10 mouse cellular contexts compared by ENCODE assay signal in the genomic region with DNA sequence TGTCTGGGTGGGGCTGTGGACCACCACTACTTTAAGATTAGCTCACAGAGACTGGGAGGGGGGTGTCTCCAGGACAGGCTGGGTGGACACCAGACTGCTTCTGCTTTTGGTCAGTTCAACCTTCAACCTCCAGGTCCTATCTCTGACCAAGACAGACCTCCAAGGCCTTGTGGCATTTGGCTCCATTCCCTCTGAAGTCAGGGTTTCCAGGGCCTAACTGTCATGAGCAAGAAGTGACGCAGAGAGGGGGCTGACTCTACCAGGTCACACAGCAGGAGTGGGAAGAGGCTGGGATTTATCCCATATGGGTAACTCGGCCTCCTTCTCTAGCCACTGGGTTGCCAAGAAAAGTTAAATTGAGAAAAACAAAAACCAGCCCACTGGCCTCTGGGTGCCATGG. TPM values are rescaled to one million over a fixed set of nuclear protein-coding genes. Genes with fewer than 3 reads are reported as not detected.
A peak's percentile ranks its signal among the peaks of the same experiment; 100 is the strongest.
DNase-seq lines count a peak whose midpoint lies in the region; ATAC-seq and TF ChIP-seq lines count a peak whose summit lies in the region.
"Had no signal": no experiment of that assay in that cellular context is flagged by ENCODE, and none has a peak within 500 bp of the region (broad histone marks: within the 10 kb centered on the region; RNA-seq: fewer than 3 reads in every experiment).

No protein-coding gene starts in this region.

- ATAC-seq in embryonic facial prominence, embryonic 14.5 days (ENCODE audit: low read depth): no peak
- no peak for ATAC-seq in intestine, postnatal 0 days
- no peak for ATAC-seq in neural tube, embryonic 12.5 days (ENCODE audit: low FRiP score, low read depth)

- no peaks in the 10 kb centered on the region for H3K9me3 ChIP-seq in embryonic facial prominence, embryonic 14.5 days (ENCODE audit: control insufficient read depth, low read length)
- no peaks in the 10 kb centered on the region for H3K9me3 ChIP-seq in intestine, postnatal 0 days (ENCODE audit: control insufficient read depth)
- no peaks in the 10 kb centered on the region for H3K9me3 ChIP-seq in neural tube, embryonic 12.5 days

- H3K4me3 ChIP-seq in embryonic facial prominence, embryonic 14.5 days (ENCODE audit: low read depth, low read length): no peak overlapping the region
- H3K4me3 ChIP-seq in intestine, postnatal 0 days (ENCODE audit: low read depth, low read length): peak overlapping the region; percentile 85; the same call in 1 of the 2 replicates
- H3K4me3 ChIP-seq in neural tube, embryonic 12.5 days: peak overlapping the region; percentile 77

- H3K9ac ChIP-seq in embryonic facial prominence, embryonic 14.5 days (ENCODE audit: low read depth, low read length): peak overlapping the region; percentile 10; the same call in 1 of the 2 replicates
- H3K9ac ChIP-seq in intestine, postnatal 0 days (ENCODE audit: low read depth, low read length): peak overlapping the region; percentile 82; the same call in 1 of the 2 replicates
- peak overlapping the region; percentile 93 for H3K9ac ChIP-seq in neural tube, embryonic 12.5 days

- H3K27ac ChIP-seq in embryonic facial prominence, embryonic 14.5 days (replicated peaks; ENCODE audit: low read depth, low read length): no peak overlapping the region
- no peak overlapping the region for H3K27ac ChIP-seq in intestine, postnatal 0 days (ENCODE audit: low read depth, low read length)
- H3K27ac ChIP-seq in neural tube, embryonic 12.5 days: peak overlapping the region; percentile 92

- intact Hi-C loops in left cerebral cortex, postnatal 36 days (cut with DNase I): no loop called here

- peaks cover 35% of the 10 kb centered on the region for H3K36me3 ChIP-seq in embryonic facial prominence, embryonic 14.5 days (ENCODE audit: control insufficient read depth, insufficient read depth, low read length)
- peaks cover 28% of the 10 kb centered on the region for H3K36me3 ChIP-seq in intestine, postnatal 0 days (ENCODE audit: control insufficient read depth, insufficient read depth)
- peaks cover 17% of the 10 kb centered on the region for H3K36me3 ChIP-seq in neural tube, embryonic 12.5 days

- peaks cover 6% of the 10 kb centered on the region; the same call in 1 of the 2 replicates for H3K4me1 ChIP-seq in embryonic facial prominence, embryonic 14.5 days (ENCODE audit: control insufficient read depth, insufficient read depth, low read length)
- no peaks in the 10 kb centered on the region for H3K4me1 ChIP-seq in intestine, postnatal 0 days (replicated peaks; ENCODE audit: control insufficient read depth, insufficient read depth, low read length)
- peaks cover 52% of the 10 kb centered on the region for H3K4me1 ChIP-seq in neural tube, embryonic 12.5 days

- no peaks in the 10 kb centered on the region for H3K27me3 ChIP-seq in embryonic facial prominence, embryonic 14.5 days (replicated peaks; ENCODE audit: control insufficient read depth, insufficient read depth, low read length)
- no peaks in the 10 kb centered on the region for H3K27me3 ChIP-seq in intestine, postnatal 0 days (replicated peaks; ENCODE audit: control insufficient read depth, insufficient read depth, low read length)
- no peaks in the 10 kb centered on the region for H3K27me3 ChIP-seq in neural tube, embryonic 12.5 days (replicated peaks)

- 84% methylated on average over 2 of the region's 2 CpGs for WGBS in embryonic facial prominence, embryonic 14.5 days
- 88% methylated on average over 2 of the region's 2 CpGs for WGBS in intestine, postnatal 0 days
- WGBS in neural tube, embryonic 12.5 days: 61% methylated on average over 2 of the region's 2 CpGs

- no peak overlapping the region for H3K4me2 ChIP-seq in embryonic facial prominence, embryonic 14.5 days (ENCODE audit: low read depth, low read length)
- H3K4me2 ChIP-seq in intestine, postnatal 0 days (replicated peaks; ENCODE audit: low read depth): peak overlapping the region; percentile 92
- peak overlapping the region; percentile 81 for H3K4me2 ChIP-seq in neural tube, embryonic 12.5 days (replicated peaks)

- DNase-seq in kidney, adult 9 months: peak; percentile 58
- DNase-seq in kidney, adult 11 months: no peak
- no peak for DNase-seq in embryonic facial prominence, embryonic 14.5 days (ENCODE audit: low spot score)
- DNase-seq in left cerebral cortex, adult 18-20 months (ENCODE audit: low spot score in 2 of 2): no peak
- DNase-seq in frontal cortex, postnatal 36 days (ENCODE audit: low spot score in 2 of 2): no peak
- no peak for DNase-seq in left cerebral cortex, postnatal 36 days (ENCODE audit: low spot score in 2 of 2)
- DNase-seq: thymus, postnatal 4 days had no signal

- no peak for TF ChIP-seq CTCF in intestine, postnatal 0 days (IDR thresholded peaks at IDR 0.05; ENCODE audit: low read depth)

RNA-seq across cellular contexts. Expression of a gene that starts 2.4 kb away (rescaled TPM):
- 59.8 and 62.7 TPM in 2 replicates for polyA plus RNA-seq in embryonic facial prominence, embryonic 14.5 days (2014; fragmentation: Nextera tagmentation; extraction: Ambion mirVana)
- 79.0 and 92.1 TPM in 2 replicates for polyA plus RNA-seq in intestine, postnatal 0 days (2015; fragmentation: Nextera tagmentation; extraction: Ambion mirVana)
- 181 and 188 TPM in 2 replicates for polyA plus RNA-seq in neural tube, embryonic 12.5 days (2016; fragmentation: Nextera tagmentation; extraction: Ambion mirVana)
- total RNA-seq in left cerebral cortex, adult 18-20 months (2021): 10 to 100 TPM; 11.6 to 17.9 TPM
- 10 to 100 TPM; 11.6 to 17.2 TPM for total RNA-seq in left cerebral cortex, postnatal 36 days (2021)

RNA-seq across cellular contexts. Expression of a gene that starts 15.3 kb away (rescaled TPM):
- 199 and 223 TPM in 2 replicates for polyA plus RNA-seq in embryonic facial prominence, embryonic 14.5 days (2014; fragmentation: Nextera tagmentation; extraction: Ambion mirVana)
- polyA plus RNA-seq in intestine, postnatal 0 days (2015; fragmentation: Nextera tagmentation; extraction: Ambion mirVana): 181 and 182 TPM in 2 replicates
- 264 and 277 TPM in 2 replicates for polyA plus RNA-seq in neural tube, embryonic 12.5 days (2016; fragmentation: Nextera tagmentation; extraction: Ambion mirVana)
- 10 to 100 TPM; 65.0 to 70.9 TPM for total RNA-seq in left cerebral cortex, adult 18-20 months (2021)
- total RNA-seq in left cerebral cortex, postnatal 36 days (2021): 10 to 100 TPM; 59.1 to 69.8 TPM

RNA-seq across cellular contexts. Expression of a gene that starts 25.5 kb away (rescaled TPM):
- 0.28 and 0.29 TPM in 2 replicates for polyA plus RNA-seq in embryonic facial prominence, embryonic 14.5 days (2014; fragmentation: Nextera tagmentation; extraction: Ambion mirVana)
- 1.7 and 1.9 TPM in 2 replicates for polyA plus RNA-seq in intestine, postnatal 0 days (2015; fragmentation: Nextera tagmentation; extraction: Ambion mirVana)
- 0.14 TPM in 1 of 2 replicates, not detected in the other for polyA plus RNA-seq in neural tube, embryonic 12.5 days (2016; fragmentation: Nextera tagmentation; extraction: Ambion mirVana)
- total RNA-seq in left cerebral cortex, adult 18-20 months (2021): not detected
- not detected for total RNA-seq in left cerebral cortex, postnatal 36 days (2021)
- total RNA-seq: left cerebral cortex, postnatal 10 days had no signal

RNA-seq across cellular contexts. Expression of a gene that starts 41.0 kb away (rescaled TPM):
- 103 and 121 TPM in 2 replicates for polyA plus RNA-seq in embryonic facial prominence, embryonic 14.5 days (2014; fragmentation: Nextera tagmentation; extraction: Ambion mirVana)
- polyA plus RNA-seq in intestine, postnatal 0 days (2015; fragmentation: Nextera tagmentation; extraction: Ambion mirVana): 114 and 121 TPM in 2 replicates
- 248 and 267 TPM in 2 replicates for polyA plus RNA-seq in neural tube, embryonic 12.5 days (2016; fragmentation: Nextera tagmentation; extraction: Ambion mirVana)
- total RNA-seq in left cerebral cortex, adult 18-20 months (2021): 100 to 1,000 TPM; 221 to 289 TPM
- total RNA-seq in left cerebral cortex, postnatal 36 days (2021): 100 to 1,000 TPM; 219 to 272 TPM

RNA-seq across cellular contexts. Expression of a gene that starts 41.8 kb away (rescaled TPM):
- 1.8 and 2.3 TPM in 2 replicates for polyA plus RNA-seq in embryonic facial prominence, embryonic 14.5 days (2014; fragmentation: Nextera tagmentation; extraction: Ambion mirVana)
- polyA plus RNA-seq in intestine, postnatal 0 days (2015; fragmentation: Nextera tagmentation; extraction: Ambion mirVana): 2.1 and 2.2 TPM in 2 replicates
- polyA plus RNA-seq in neural tube, embryonic 12.5 days (2016; fragmentation: Nextera tagmentation; extraction: Ambion mirVana): 0.68 and 1.3 TPM in 2 replicates
- total RNA-seq in left cerebral cortex, adult 18-20 months (2021): 1 to 10 TPM in 1 of 2 experiments, under 1 TPM in 1; 0.70 to 1.0 TPM
- 1 to 10 TPM in 1 of 2 experiments, under 1 TPM in 1; 0.44 to 1.2 TPM for total RNA-seq in left cerebral cortex, postnatal 36 days (2021)

Comparison
In these comparisons a context has a peak if more than half of its experiments do, and no peak if none do; other contexts are left out.
1. H3K9ac ChIP-seq: peak in every context shown above with its lines; median percentile 93 in neural tube, embryonic 12.5 days; 82 in intestine, postnatal 0 days; 10 in embryonic facial prominence, embryonic 14.5 days.